Mouse (Mus musculus): ENCODE data around the gene Lrba. TPM values are rescaled to one million over a fixed set of nuclear protein-coding genes. Genes with fewer than 3 reads are reported as not detected.

The Lrba gene
- total and polyA plus RNA-seq, 3 experiments = 9.7 to 24.3 (median 22.5) TPM

DNA sequence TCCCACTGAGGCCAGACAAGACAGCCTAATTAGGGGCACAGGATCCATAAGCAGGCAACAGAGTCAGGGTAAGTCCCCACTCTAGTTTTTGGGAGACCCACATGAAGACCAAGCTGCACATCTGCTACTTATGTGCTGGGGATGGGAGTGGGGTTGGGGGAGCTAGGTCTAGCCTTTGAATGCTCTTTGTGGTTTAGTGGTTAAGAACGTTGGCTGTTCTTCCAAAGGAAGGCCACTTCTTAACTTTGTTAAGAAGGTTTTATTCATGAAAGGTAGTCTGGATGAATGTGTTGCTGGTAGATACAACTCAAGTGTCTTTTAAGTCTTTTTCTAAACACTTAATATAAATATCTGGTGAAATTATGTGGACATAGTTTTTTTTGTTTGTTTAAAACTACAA is 51.2 kb downstream of the Lrba start:
- DNase-seq = no peak
- H3K4me1 ChIP-seq (ENCODE audit: control insufficient read depth, insufficient read depth, low read length) = no peaks in the 10 kb centered on the region
- TF ChIP-seq EP300 (IDR thresholded peaks at IDR 0.05; ENCODE audit: insufficient read depth, low read depth, low read length) (no peak), POLR2A (IDR thresholded peaks at IDR 0.05; ENCODE audit: insufficient read depth, low read depth, low read length) (no peak)
- intact Hi-C loops (cut with DNase I) = no loop called here
- H3K27ac ChIP-seq = no peak overlapping the region
- 89% methylated on average over 1 of the region's 1 CpGs for WGBS
- no peaks in the 10 kb centered on the region for H3K27me3 ChIP-seq (ENCODE audit: control insufficient read depth, insufficient read depth, low read length)
- no peak overlapping the region for H3K9ac ChIP-seq (ENCODE audit: low read depth, low read length)
- no peaks in the 10 kb centered on the region for H3K79me2 ChIP-seq (replicated peaks; ENCODE audit: control insufficient read depth, insufficient read depth, low read length)
- H3K36me3 ChIP-seq (ENCODE audit: control insufficient read depth, insufficient read depth, low read length) = no peaks in the 10 kb centered on the region
- no peak overlapping the region for H3K4me3 ChIP-seq

DNA sequence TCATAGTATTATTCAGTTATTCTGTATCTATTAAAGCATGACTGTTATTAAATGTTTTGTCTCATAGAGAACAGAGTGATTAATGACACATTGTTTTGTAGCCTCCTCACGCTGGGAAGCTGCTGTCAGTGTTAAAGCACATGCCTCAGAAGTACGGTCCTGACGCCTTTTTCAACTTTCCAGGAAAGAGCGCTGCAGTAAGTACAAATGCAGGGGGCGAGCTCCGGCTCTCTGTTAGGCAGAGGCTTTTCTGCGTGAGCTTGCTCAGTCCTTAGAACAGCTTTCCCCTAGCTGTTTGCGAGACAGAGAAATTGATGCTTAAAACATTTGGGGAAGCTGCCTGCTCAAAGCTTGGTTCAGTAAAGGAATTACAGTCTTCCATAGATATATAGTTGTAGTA is 66.8 kb downstream of the Lrba start:
- H3K79me2 ChIP-seq (replicated peaks; ENCODE audit: control insufficient read depth, insufficient read depth, low read length) = no peaks in the 10 kb centered on the region
- intact Hi-C loops (cut with DNase I) = no loop called here
- WGBS = 65% methylated on average over 8 of the region's 8 CpGs
- no peaks in the 10 kb centered on the region for H3K36me3 ChIP-seq (ENCODE audit: control insufficient read depth, insufficient read depth, low read length)
- H3K27me3 ChIP-seq (ENCODE audit: control insufficient read depth, insufficient read depth, low read length) = no peaks in the 10 kb centered on the region
- no peak overlapping the region for H3K27ac ChIP-seq
- no peak for DNase-seq
- H3K4me3 ChIP-seq = no peak overlapping the region
- H3K4me1 ChIP-seq (ENCODE audit: control insufficient read depth, insufficient read depth, low read length) = no peaks in the 10 kb centered on the region
- H3K9ac ChIP-seq (ENCODE audit: low read depth, low read length) = no peak overlapping the region
- TF ChIP-seq EP300 (IDR thresholded peaks at IDR 0.05; ENCODE audit: insufficient read depth, low read depth, low read length) (no peak), POLR2A (IDR thresholded peaks at IDR 0.05; ENCODE audit: insufficient read depth, low read depth, low read length) (no peak)

DNA sequence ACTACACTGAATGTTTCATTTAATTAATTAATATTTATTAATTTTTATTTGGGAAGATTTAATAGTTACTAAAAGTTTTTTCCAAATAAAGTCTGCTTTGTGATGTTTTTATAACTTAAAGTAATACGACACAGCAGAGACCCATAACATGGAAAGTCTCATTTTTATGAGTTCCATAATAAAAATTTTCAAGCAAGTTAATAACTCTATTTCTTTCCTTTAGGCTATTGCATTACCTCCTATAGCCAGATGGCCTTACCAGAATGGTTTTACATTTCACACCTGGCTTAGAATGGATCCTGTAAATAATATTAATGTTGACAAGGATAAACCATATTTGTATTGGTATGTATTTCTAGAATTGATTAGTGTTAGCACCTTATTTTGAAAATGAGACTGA is 70.4 kb downstream of the Lrba start:
- TF ChIP-seq EP300 (IDR thresholded peaks at IDR 0.05; ENCODE audit: insufficient read depth, low read depth, low read length) = no peak
- no peak for TF ChIP-seq POLR2A (IDR thresholded peaks at IDR 0.05; ENCODE audit: insufficient read depth, low read depth, low read length)
- no peak for TF ChIP-seq CTCF (IDR thresholded peaks at IDR 0.05)
- Histone ChIP-seq H3K27ac (no peak overlapping the region), H3K79me2 (replicated peaks; ENCODE audit: control insufficient read depth, insufficient read depth, low read length) (no peaks in the 10 kb centered on the region), H3K36me3 (ENCODE audit: control insufficient read depth, insufficient read depth, low read length) (no peaks in the 10 kb centered on the region), H3K9ac (ENCODE audit: low read depth, low read length) (no peak overlapping the region), H3K27me3 (ENCODE audit: control insufficient read depth, insufficient read depth, low read length) (no peaks in the 10 kb centered on the region), H3K4me1 (ENCODE audit: control insufficient read depth, insufficient read depth, low read length) (no peaks in the 10 kb centered on the region), H3K4me3 (no peak overlapping the region)
- intact Hi-C loops (cut with DNase I) = no loop called here
- no peak for DNase-seq
- WGBS = 94% methylated on average over 1 of the region's 1 CpGs

DNA sequence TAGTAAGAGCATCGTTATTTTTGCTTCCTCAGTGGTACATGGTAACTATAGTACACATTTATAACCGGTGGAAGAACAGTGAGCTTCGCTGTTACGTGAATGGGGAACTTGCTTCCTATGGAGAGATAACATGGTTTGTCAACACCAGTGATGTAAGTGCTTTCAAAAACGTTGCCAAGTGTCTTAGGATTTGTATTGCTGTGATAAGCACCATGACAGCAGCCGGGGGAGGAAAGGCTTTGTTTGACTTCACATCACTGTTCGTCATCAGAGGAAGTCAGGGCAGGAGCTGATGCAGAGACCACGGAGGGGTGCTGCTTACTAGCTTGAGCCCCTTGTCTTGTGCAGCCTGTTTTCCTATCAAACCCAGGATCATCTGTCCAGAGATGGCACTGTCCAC is 71.7 kb downstream of the Lrba start:
- H3K27ac ChIP-seq = no peak overlapping the region
- DNase-seq = no peak
- 30% methylated on average over 8 of the region's 8 CpGs for WGBS
- no peaks in the 10 kb centered on the region for H3K4me1 ChIP-seq (ENCODE audit: control insufficient read depth, insufficient read depth, low read length)
- intact Hi-C loops (cut with DNase I) = no loop called here
- no peak overlapping the region for H3K9ac ChIP-seq (ENCODE audit: low read depth, low read length)
- H3K27me3 ChIP-seq (ENCODE audit: control insufficient read depth, insufficient read depth, low read length) = no peaks in the 10 kb centered on the region
- no peak overlapping the region for H3K4me3 ChIP-seq
- no peak for TF ChIP-seq CTCF (IDR thresholded peaks at IDR 0.05)
- no peak for TF ChIP-seq EP300 (IDR thresholded peaks at IDR 0.05; ENCODE audit: insufficient read depth, low read depth, low read length)
- TF ChIP-seq POLR2A (IDR thresholded peaks at IDR 0.05; ENCODE audit: insufficient read depth, low read depth, low read length) = no peak
- no peaks in the 10 kb centered on the region for H3K79me2 ChIP-seq (replicated peaks; ENCODE audit: control insufficient read depth, insufficient read depth, low read length)
- no peaks in the 10 kb centered on the region for H3K36me3 ChIP-seq (ENCODE audit: control insufficient read depth, insufficient read depth, low read length)

- TF ChIP-seq CTCF (IDR thresholded peaks at IDR 0.05) = no peak
- TF ChIP-seq EP300 (IDR thresholded peaks at IDR 0.05; ENCODE audit: insufficient read depth, low read depth, low read length) = no peak
- TF ChIP-seq POLR2A (IDR thresholded peaks at IDR 0.05; ENCODE audit: insufficient read depth, low read depth, low read length) = no peak
- 83% methylated on average over 2 of the region's 2 CpGs for WGBS
- Histone ChIP-seq H3K4me3 (no peak overlapping the region), H3K9ac (ENCODE audit: low read depth, low read length) (no peak overlapping the region), H3K36me3 (ENCODE audit: control insufficient read depth, insufficient read depth, low read length) (no peaks in the 10 kb centered on the region), H3K79me2 (replicated peaks; ENCODE audit: control insufficient read depth, insufficient read depth, low read length) (no peaks in the 10 kb centered on the region), H3K27me3 (ENCODE audit: control insufficient read depth, insufficient read depth, low read length) (no peaks in the 10 kb centered on the region), H3K4me1 (ENCODE audit: control insufficient read depth, insufficient read depth, low read length) (no peaks in the 10 kb centered on the region), H3K27ac (no peak overlapping the region)
- no peak for DNase-seq
- intact Hi-C loops (cut with DNase I) = no loop called here
Observed at GRCm38 (mm10) chr3:86308833-86309232, 84.4 kb downstream of the Lrba start.

GRCm38 (mm10) chr3:86310216-86310615 is 85.7 kb downstream of the Lrba start:
- intact Hi-C loops (cut with DNase I) = no loop called here
- WGBS = 78% methylated on average over 5 of the region's 5 CpGs

More at GRCm38 (mm10) chr3:86310216-86310615, 85.7 kb downstream of the Lrba start:
- no peaks in the 10 kb centered on the region for H3K36me3 ChIP-seq (ENCODE audit: control insufficient read depth, insufficient read depth, low read length)
- no peak for DNase-seq
- H3K27me3 ChIP-seq (ENCODE audit: control insufficient read depth, insufficient read depth, low read length) = no peaks in the 10 kb centered on the region
- no peaks in the 10 kb centered on the region for H3K79me2 ChIP-seq (replicated peaks; ENCODE audit: control insufficient read depth, insufficient read depth, low read length)
- H3K27ac ChIP-seq = no peak overlapping the region
- no peak overlapping the region for H3K9ac ChIP-seq (ENCODE audit: low read depth, low read length)
- TF ChIP-seq POLR2A (IDR thresholded peaks at IDR 0.05; ENCODE audit: insufficient read depth, low read depth, low read length) (no peak), CTCF (IDR thresholded peaks at IDR 0.05) (no peak), EP300 (IDR thresholded peaks at IDR 0.05; ENCODE audit: insufficient read depth, low read depth, low read length) (no peak)
- no peaks in the 10 kb centered on the region for H3K4me1 ChIP-seq (ENCODE audit: control insufficient read depth, insufficient read depth, low read length)
- no peak overlapping the region for H3K4me3 ChIP-seq
